Mouse (Mus musculus): Measurements from ENCODE around the gene Gm8773. TPM values are rescaled to one million over a fixed set of nuclear protein-coding genes. Genes with fewer than 3 reads are reported as not detected.

Gene Gm8773
- 0.23 TPM in 1 of 2 replicates, not detected in the other for polyA plus RNA-seq (2021; fragmentation: Nextera tagmentation)
- long read RNA-seq, experiment 1: 0 reads
- long read RNA-seq, experiment 2: 0 reads

GRCm38 (mm10) chr5:5573749-5574317 is at the start of gene Gm8773:
Gm8773 (plus strand) TSS chr5:5573799.

GRCm38 (mm10) chr5:5559079-5559740 is 14.4 kb upstream of the Gm8773 start, which contains the start of gene Gtpbp10:
Gtpbp10 (minus strand) TSS chr5:5559538.

Other genes with a start within 250 kb of the Gm8773 start
- 74.6 and 86.0 TPM in 2 replicates for gene Cdk14, start 153.5 kb upstream of the Gm8773 start, polyA plus RNA-seq (2021; fragmentation: Nextera tagmentation)
- not detected in 2 replicates for gene 1700015F17Rik, start 94.7 kb upstream of the Gm8773 start, polyA plus RNA-seq (2021; fragmentation: Nextera tagmentation)
- 11.9 and 14.3 TPM in 2 replicates for gene Cldn12, start 58.8 kb upstream of the Gm8773 start, polyA plus RNA-seq (2021; fragmentation: Nextera tagmentation)
- 3.5 and 4.9 TPM in 2 replicates for gene Gtpbp10, start 14.3 kb upstream of the Gm8773 start, polyA plus RNA-seq (2021; fragmentation: Nextera tagmentation)
- 3.8 and 4.9 TPM in 2 replicates for gene Cfap69, start 90.4 kb downstream of the Gm8773 start, polyA plus RNA-seq (2021; fragmentation: Nextera tagmentation)
- 3.6 and 11.5 TPM in 2 replicates for gene Steap2, start 120.8 kb downstream of the Gm8773 start, polyA plus RNA-seq (2021; fragmentation: Nextera tagmentation)
- 1.0 and 39.2 TPM in 2 replicates for gene Steap1, start 175.5 kb downstream of the Gm8773 start, polyA plus RNA-seq (2021; fragmentation: Nextera tagmentation)

Measured in layer of hippocampus, adult 6 months (tissue).